Mouse (Mus musculus): Measurements from ENCODE around the gene Wscd2.

Gene Wscd2

DNA sequence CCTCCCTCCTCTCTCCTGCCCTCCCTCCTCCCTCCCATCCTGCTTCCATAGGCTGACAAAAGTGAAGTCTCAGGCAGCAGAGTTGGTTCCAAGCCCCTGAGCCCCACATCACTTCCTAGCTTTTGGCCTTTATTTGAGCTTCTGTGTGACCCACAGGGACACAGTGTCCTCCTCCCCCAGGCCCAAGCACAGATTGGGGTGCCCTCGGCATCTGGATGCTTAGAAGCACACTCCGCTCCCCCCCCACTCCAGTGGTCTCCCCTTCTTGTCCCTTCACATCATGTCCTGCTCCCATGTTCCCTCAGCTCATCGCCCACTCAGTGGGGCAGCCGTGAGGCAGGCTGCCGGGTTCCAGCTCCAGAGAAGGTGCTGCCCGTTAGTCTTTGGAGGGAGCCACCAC, 121.0 kb downstream of the Wscd2 start:
- no peak for DNase-seq (ENCODE audit: low read depth, low spot score)

GRCm38 (mm10) chr5:113611771-113612233, 121.7 kb downstream of the Wscd2 start:
- no peak for DNase-seq (ENCODE audit: low read depth, low spot score)

DNA sequence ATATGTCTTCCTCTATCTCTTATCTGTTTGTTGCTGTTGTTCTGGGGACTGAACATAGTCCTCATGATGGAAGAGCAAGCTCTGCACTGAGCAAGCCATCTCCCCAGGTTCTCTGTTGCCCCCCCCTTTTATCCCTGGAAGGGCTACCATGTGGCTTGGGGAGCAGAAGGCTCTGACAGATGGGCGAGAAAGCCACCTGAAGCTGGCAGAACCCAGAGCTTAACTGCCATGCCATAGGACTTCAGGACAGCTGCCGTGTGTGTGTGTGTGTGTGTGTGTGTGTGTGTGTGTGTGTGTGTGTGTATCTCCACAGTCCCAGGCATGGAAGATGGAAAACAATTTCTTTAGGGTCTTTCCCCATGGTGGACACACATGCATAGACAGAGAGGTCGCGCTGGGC, 128.6 kb downstream of the Wscd2 start:
- DNase-seq (ENCODE audit: low read depth, low spot score), result no peak

DNA sequence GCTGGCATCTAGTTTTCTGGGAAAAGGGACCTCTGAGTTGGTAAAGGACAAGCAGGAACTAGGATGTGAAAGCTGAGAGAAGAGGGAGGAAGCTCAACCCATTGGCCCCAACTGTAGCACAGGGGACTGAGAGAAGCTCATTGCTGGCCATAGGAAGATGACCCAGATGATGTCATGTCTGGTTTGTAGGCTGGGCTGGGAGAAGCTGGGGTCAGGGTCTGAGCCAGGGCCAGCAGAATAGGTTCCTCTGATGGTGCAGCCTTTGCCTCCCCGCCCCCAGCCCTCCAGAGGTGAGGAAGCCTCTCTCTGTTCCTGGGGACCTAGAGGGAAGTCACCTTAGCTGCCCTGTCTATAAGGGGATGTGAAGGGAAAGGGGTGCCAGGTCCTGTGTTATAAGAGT, 129.0 kb downstream of the Wscd2 start:
- no peak for DNase-seq (ENCODE audit: low read depth, low spot score)

- DNase-seq (ENCODE audit: low read depth, low spot score), result no peak
These were observed 130.1 kb downstream of the Wscd2 start for GRCm38 (mm10) chr5:113620130-113620716.

DNA sequence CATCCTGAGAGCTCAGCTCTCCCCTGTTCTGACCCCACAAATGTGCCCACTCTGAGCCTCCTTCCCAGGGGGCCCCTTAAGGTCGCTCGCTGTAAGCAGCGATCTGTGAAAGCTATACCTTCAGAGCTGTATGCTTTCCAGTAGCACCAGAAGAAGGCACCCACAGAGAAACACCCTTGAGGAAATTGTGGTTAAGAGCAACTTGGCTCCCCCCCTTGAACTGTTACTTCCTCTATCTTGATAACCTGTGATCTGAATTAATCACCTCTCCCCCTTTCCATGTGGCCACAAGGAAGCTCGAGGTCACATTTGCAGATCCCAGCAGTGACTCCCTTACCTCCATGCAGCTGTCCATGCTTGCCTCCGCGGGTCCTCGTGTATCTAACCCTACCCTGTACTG, 130.9 kb downstream of the Wscd2 start:
- no peak for DNase-seq (ENCODE audit: low read depth, low spot score)

DNA sequence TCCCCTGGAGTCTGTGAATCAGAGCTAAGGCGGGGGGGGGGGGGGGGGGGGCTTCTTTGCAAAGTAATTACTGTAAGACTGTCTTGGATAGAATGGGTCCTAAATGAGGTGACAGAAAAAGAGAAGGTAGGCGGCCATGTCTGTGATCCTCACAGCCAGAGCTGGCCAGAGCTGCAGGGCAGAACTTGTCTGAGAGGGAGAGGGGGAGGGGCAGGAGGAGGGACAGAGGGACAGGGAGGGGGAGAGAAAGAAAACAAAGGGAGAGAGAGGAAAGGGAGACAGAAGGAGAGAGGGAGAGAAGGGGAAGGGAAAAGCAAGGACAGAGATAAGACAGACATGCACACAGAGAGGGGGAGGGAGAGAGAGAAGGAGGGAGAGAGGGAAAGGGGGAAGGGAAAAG, 132.9 kb downstream of the Wscd2 start:
- DNase-seq (ENCODE audit: low read depth, low spot score), result no peak

- DNase-seq (ENCODE audit: low read depth, low spot score), result no peak
These were observed 134.9 kb downstream of the Wscd2 start for GRCm38 (mm10) chr5:113625068-113625467.

GRCm38 (mm10) chr5:113626352-113626751, 136.2 kb downstream of the Wscd2 start:
- DNase-seq (ENCODE audit: low read depth, low spot score), result no peak

- no peak for DNase-seq (ENCODE audit: low read depth, low spot score)
These were observed 136.9 kb downstream of the Wscd2 start for GRCm38 (mm10) chr5:113626991-113627390.

DNA sequence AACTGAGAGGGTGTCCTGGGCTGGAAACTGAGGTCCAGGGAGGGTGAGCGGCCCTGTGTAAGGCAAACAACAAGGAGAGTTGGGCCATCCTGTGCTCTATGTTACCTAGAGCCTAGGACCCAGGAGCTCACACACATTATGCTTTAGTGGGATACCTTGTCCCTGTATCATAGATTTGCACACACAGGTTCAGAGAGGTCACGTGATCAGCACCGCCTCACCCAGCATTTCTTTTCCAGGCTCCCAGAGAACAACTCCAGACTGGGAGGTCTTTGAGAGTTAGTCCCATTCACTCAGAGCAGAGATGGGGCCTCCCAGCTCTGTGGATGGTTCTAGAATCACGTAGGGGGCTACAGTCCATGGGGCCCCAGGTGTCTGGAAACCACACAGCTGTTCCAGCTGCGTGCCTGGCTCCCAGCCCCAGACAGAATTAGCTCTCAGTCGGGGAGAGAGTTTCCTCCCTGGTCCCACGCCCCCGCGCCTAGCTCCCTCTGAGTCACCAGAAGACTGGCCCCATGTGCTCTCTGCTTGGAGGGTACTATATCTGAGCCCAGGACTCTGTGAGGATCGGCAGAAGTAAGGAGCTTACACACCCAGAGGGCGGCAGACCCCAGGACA, 137.8 kb downstream of the Wscd2 start:
- no peak for DNase-seq (ENCODE audit: low read depth, low spot score)

DNA sequence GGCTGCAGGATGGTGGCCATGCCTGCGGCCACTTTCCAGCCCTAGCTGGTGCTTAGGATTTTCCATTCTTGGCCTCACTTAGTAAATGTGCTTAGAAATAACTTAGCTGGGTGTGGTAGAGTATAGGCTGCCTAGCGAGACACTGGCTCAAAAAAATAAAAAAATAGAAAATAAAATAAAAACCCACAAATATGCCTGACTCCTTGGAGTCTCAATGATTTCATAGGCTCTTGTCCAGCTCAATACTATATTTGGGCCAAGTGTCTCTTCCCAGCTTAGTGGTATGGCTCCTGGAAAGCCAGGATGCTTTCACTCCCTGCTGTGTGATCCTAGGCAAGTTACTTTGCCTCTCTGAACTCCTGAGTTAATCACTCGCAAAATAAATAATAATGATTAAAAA, 139.1 kb downstream of the Wscd2 start:
- DNase-seq (ENCODE audit: low read depth, low spot score), result no peak

GRCm38 (mm10) chr5:113630116-113630515, 140.0 kb downstream of the Wscd2 start:
- DNase-seq (ENCODE audit: low read depth, low spot score), result no peak

GRCm38 (mm10) chr5:113633037-113633714, 143.0 kb downstream of the Wscd2 start:
- no peak for DNase-seq (ENCODE audit: low read depth, low spot score)

- DNase-seq (ENCODE audit: low read depth, low spot score), result no peak
These were observed 144.0 kb downstream of the Wscd2 start for GRCm38 (mm10) chr5:113634024-113634651.

DNA sequence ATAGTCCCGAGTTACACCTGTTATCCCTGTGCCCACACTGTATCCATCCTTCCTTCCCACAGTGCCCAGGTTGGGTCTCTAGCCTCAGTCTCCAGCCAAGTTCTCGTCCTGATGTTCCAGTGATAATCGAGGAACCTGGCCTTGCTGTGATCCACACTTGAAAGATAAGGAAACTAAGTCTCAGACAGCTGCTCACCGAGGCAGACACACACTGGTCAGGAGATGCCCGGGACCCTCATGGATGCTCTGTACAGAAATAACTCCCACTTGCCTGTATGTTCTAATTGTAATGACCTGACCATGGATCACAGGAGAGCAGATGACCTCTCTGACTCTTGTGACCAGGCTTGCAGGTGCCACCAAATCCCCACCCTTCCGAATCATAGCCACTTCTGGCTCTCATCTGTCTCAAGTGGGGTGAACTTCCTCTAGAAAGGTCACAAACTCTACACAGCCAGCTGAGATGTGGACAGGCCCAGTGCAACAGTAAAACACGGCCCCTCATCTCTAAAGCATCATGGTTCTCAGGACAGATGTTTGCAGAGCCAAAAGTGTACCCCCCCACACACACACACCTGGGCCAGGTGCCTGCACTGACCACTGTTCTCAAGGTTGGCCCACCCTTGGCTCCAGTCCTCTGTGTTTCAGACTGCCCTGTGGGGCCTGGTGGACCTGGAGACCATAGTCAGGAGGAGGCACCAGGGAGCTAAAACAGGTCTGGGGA, 144.9 kb downstream of the Wscd2 start:
- DNase-seq (ENCODE audit: low read depth, low spot score), result no peak

DNA sequence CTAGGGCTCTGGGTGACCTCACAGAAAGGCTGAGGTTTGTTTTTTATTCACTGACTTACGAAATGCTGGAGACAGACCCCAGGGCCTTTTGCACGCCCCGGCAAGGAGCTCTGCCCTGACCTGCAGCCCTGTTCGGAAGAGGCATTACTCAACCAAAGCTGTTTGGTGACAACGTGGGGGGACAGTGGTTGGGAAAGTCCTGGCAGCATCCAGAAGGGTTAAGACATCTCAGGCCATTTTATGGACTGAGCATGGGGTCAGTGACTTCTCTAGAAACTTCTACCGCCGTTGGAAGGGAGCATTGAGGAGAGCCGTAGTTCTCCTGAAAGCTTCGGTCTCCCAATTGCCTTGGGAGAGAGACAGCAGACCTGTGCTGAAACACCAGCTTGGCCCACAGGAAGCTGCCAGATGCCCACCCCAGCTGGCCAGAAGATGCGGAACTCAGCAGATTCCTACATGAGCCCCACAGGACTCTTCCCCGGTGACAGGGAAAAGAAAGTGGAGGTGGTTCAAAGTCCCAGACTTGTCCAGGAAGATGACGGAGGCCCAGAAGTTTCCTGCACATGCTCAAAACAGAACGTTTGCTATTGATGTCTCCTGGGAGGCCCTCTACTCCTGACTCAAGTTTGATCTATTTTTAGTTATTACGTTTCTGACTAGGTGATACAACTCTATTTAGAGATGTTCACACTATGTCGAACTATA, 145.9 kb downstream of the Wscd2 start:
- no peak for DNase-seq (ENCODE audit: low read depth, low spot score)

GRCm38 (mm10) chr5:113637631-113638030, 147.5 kb downstream of the Wscd2 start:
- DNase-seq (ENCODE audit: low read depth, low spot score), result no peak

GRCm38 (mm10) chr5:113638055-113638454, 147.9 kb downstream of the Wscd2 start:
- DNase-seq (ENCODE audit: low read depth, low spot score), result no peak

GRCm38 (mm10) chr5:113639126-113639525, 149.0 kb downstream of the Wscd2 start:
- no peak for DNase-seq (ENCODE audit: low read depth, low spot score)

Measured in embryo, embryonic 11.5 days (tissue).